Mouse (Mus musculus): ENCODE data around the gene Prkg1.

The Prkg1 gene

DNA sequence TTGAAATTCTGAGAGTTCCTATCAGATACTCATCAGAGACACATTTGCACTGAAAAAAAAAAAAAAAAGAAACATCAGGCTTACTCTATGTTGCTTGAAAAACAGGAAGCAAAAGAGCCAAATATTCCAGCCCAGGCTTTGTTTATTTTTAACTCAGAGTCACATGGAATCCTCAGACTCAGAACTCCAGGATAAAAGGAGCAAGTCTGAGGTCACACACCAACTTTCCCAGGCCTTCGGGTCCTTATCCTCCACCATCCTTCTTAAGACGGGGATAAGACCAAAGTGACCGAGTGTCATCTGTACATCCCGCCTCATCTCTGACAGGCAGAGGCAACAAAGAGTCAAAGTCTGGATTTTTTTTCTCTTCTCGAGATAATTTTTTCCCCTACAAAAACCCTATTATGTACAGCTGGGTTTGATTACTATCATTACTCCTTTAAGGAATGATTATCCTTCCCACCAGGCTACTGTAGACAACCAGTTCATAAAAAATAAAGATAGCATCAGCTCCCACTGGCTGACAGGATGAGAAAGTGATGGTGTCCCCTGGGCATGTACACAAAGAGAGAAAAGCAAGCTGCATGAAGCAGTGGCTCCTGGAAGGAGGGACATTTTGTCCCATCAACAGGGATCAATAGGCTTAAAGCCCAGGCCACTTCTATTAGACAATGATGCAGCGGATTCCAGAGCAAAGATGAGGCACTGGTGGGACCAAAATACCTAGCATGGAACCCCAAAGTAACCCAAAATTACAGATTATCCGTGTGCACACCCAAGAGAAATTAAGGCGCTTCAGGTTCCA is 21.4 kb downstream of the Prkg1 start:
- no peak for DNase-seq (ENCODE audit: low spot score)

DNA sequence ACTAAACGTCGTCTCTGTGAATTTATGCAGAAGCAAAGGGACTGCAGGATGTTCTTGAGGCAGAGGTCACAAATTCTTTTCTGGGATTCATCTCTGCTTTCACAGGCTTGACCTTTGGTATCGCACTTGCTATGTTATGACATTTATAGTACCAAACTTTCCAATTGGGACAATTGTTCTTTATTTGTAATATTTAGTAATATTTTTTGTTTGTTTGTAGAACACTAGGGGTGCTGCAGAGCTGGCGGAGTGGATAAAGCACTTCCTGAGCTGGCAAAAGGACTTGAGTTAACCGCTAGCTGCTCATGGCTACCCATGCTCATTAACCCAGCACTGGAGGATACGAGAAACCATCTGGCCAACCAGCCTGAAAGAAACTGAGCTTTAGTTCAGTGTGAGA is 49.9 kb downstream of the Prkg1 start:
- DNase-seq (ENCODE audit: low spot score) = no peak

- DNase-seq (ENCODE audit: low spot score) = no peak
Observed at GRCm38 (mm10) chr19:31714418-31714817, 50.4 kb downstream of the Prkg1 start.

DNA sequence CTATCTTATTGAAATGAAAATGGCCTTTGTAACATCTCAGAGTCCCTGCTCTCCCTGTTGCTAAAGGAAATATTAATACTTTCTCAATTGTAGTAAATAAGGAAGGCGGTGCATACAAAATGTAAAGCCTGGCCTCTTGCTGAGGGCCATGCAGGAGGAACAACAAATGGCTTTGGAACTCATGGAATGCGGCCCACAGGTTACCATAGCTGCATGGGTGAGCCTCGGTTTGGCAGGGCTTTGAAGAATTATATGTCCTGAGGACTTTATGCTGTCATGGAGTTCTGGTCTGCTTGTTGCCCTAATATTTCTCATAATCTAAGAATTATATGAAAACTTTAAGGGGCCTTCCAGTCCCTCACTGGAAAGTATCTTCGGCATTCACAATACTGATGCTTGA is 51.5 kb downstream of the Prkg1 start:
- no peak for DNase-seq (ENCODE audit: low spot score)

DNA sequence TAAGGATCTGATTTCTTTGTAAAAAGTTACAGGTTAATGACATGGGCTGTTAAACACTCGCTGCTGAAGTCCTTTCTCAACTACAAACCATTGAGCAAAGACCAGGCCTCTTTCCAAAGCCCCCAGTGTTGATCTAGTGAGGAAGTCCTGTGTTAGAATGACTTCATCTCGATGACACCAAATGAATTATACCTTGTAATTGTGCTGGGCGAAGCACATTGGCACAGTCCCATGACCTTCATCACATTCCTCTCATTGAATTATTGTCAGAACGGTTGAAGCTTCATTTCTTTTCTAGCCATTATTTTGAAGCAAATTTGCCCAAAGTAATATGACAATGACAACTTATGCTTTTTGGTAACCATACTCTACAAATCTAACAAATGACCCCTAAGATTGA is 54.5 kb downstream of the Prkg1 start:
- DNase-seq (ENCODE audit: low spot score) = no peak

DNA sequence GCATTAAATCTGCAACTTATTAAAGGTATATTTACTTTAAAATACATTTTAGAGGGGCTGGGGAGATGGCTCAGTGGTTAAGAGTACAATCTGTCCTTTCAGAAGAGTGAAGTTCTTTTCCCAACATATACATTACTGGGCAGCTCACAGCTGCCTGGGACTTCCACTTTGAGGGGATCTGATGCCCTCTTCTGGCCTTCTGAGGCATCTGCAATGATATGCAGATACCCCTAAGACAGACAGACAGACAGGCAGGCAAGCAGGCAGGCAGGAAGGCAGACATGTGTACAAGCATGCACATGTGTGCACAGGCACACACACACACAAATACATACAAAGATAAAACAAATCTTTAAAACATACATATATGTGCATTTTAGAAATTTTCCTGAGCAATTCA is 60.8 kb downstream of the Prkg1 start:
- DNase-seq (ENCODE audit: low spot score) = no peak

DNA sequence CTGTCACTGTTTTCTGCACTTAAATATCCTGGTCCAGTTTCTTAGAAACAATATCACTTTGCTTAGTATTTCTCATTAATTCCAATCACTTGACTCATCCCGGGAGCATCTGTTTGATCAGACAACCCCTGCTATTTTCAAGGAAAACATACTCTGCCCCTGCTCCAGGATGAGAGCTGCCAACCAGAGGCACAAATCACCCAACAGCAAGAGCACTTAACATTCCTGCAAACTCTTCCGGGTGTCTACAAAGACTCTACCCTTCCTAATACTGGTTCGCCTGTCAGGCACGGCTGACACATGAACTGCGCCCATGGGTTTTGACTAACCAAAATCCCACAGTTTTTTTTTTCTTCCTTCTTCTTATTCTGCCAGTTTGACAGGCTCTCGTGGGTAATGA is 65.9 kb downstream of the Prkg1 start:
- no peak for DNase-seq (ENCODE audit: low spot score)

GRCm38 (mm10) chr19:31680821-31681220 is 84.0 kb downstream of the Prkg1 start:
- peak; percentile 15 for DNase-seq (ENCODE audit: low spot score)

GRCm38 (mm10) chr19:31678324-31678723 is 86.5 kb downstream of the Prkg1 start:
- DNase-seq (ENCODE audit: low spot score) = no peak

- DNase-seq (ENCODE audit: low spot score) = no peak
Observed at GRCm38 (mm10) chr19:31671726-31672125, 93.1 kb downstream of the Prkg1 start.

GRCm38 (mm10) chr19:31665007-31665406 is 99.8 kb downstream of the Prkg1 start:
- DNase-seq (ENCODE audit: low spot score) = peak; percentile 21

DNA sequence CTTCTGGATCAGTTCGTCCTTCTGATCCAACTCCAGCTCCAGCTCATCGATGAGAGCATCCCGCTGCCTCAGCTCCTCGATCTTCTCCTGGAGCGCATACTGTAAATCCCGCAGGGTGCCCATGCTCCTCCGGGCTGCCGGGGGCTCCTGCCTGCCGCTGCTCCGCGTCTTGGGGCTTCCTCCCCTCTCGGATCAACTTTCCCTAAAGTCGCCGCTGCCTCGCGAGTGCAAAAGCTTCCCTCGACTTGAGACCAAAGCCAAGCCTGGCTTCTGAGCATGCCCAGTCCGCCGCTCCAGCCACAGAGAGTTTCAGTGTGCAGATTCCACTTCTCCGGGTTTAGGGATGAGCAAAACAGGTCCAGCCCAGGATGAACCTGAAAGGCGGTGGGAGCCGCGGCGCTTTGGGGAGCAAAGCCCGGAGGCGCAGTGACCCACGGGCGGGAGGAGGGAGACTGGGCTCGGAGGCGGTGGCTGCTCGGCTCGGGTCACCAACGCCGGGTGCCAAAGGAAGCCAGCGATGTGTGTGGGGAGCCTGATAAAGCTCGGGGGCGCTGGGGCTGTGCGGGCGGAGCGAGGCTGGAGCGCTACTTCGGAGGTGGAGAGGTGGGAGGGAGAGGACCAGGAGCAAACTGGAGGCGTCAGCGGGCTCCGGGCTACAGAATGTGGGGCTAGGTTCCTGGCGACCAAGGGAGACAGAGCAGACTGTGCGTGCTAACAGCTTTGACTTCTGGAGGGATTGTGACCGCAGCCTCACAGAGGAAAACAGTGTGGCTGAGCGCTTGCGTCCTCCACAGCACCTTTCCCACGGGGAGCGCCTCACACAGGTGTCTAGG is 100.5 kb downstream of the Prkg1 start:
- DNase-seq (ENCODE audit: low spot score) = peak; percentile 55

DNA sequence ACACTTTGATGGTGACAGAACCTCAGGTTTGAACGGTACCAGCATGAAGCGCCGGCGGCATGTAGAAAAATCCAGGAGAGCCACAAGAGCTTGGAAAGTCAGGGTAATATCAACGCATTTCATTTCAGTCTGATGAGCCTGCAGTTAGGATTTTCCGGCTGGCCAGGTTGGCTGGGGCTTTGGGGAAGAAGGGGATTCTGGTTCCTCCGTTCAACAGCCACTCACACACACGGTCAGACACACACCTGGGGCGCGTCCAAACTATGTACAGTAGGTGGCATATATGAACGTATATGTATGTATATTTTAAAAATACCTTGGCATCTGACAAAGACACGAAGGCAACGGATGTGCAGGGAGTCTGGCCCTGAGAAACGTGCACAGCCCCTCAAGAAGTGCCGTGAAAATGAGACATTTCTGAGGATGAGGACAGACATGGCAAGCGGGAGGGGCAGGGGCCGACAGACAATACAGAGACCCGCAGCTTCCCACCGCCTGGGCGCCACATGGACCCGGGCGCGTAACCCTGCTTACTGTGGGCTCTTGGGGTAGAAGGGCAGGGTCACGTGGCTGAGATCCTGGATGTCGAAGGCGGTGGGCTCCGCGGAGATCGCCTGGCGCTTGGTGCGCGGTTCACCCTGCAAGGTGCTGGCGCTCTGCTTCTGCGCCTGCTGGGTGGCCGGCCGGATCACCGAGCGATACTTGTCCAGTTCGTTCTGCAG is 101.2 kb downstream of the Prkg1 start:
- peak; percentile 25 for DNase-seq (ENCODE audit: low spot score)

DNA sequence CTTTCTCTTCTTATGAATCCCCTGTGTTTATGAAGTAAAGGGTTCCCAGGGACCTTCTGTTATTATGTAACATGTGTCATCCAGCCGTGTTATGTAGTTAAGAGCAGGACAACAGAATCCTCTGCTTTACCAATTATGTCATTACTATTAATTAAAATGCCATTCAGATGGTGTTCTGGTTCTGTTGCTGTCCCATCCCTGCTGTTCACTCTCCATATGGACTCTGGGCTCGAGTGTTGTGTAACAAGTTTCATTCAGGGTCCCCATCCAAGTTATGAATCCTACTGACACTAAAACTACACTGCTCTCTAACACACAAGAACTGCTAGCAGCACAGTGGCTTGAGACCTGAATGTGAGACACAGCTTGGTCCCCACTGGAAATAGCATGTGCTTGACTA is 102.0 kb downstream of the Prkg1 start:
- peak; percentile 48 for DNase-seq (ENCODE audit: low spot score)

DNA sequence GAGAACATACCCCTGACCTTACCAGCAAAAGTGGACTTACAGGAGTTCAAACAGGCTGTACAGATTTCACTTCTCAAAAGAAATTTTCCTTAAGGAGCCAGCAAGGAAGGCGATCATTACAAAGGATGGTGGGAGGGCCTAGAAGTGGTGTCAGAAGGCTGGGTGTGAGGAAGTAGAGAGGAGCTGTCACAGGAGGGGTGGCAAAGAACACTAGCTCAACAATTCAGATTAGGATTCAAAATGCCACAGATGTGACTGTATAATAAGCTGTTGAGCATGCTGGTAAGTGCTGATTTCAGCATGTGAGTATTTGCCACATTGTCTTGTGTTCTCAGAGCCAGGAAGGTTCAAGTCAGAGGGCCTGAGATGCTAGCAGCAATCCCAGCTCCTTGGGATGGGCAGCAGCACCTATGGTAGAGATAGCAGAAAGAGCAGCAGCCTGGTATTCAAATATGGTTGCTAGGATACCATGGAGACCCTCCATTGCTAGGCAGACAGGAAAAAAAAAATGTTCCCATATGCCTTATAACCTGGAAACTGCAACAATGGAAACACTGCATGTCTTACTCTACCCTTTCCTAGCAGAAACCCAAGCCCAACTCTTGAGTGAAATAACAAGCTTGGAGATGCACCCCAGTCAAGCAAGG is 106.0 kb downstream of the Prkg1 start:
- DNase-seq (ENCODE audit: low spot score) = no peak

DNA sequence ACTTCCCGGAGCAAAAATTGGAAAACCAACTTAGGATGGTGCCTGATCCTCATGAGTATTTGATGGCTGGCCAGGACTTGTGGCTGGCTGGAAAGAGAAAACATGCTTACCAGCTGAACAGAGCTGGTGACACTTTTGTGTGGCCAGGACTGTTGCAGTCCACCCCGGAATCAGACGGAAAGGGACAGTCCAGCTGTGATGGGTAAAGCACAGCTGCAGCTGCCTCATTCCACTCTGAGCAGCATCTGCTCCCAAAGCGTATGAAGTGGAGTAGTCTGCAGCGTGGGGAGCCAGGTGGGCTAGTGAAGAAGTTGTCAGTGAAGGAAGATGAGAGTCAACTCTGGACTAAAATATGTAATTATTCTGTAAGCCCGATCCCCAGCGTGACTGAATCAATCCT is 108.6 kb downstream of the Prkg1 start:
- no peak for DNase-seq (ENCODE audit: low spot score)

- DNase-seq (ENCODE audit: low spot score) = no peak
Observed at GRCm38 (mm10) chr19:31655826-31656225, 109.0 kb downstream of the Prkg1 start.

DNA sequence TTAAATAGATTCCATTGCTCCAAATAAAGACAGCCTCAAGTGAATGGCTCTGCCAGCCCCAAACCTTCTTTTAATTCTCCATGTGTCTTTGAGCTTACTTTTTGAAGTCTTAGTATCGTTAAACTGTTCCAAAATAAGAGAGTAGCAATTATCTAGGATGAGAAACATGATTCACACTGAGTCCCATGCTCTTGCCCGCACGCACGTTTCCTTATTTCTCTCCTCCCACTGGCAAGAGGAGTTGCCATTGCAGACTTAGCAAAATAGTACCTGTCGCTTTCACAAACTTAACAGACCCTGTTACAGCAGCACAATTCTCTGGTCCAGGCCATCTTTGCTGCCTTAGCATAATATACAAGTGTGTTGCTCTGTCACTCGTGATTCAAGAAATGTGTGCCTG is 110.8 kb downstream of the Prkg1 start:
- DNase-seq (ENCODE audit: low spot score) = no peak

DNA sequence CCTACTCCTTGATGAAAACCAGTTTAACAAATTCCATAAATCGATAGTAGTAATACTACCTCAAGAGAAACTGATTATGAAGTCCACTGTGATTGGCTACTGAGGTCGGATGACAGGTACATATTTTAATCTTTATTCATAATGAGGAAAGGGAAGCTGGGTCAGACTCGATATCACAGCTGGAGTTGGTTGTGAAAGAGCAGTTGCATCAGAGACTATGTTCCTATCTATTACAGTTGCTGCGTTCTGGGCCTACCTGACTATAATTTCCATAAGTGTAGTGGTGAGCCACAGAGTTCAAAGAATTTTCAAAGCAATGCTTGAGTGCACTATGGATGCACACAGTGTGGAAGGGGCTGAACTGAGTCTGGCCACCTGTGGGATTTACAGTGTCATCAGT is 114.4 kb downstream of the Prkg1 start:
- DNase-seq (ENCODE audit: low spot score) = no peak

DNA sequence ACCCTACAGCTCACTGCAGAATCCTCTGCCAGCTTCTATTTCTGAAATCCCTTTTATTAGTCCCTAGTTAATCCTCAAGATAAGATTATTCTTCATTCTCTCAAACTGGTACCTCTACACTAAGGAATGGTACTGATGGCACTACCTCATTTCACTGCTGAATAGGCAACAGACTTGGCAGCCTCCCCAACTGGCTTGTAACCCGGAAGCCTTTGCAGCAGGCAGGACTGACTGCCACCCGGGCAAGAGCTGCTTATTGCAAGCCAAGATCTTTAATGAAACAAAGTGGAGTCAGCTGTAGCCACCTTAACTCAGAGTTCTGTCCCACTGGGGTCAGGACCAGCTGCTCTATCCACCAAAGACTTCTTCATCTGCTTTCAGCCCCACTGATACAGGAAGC is 117.3 kb downstream of the Prkg1 start:
- no peak for DNase-seq (ENCODE audit: low spot score)

GRCm38 (mm10) chr19:31630899-31631869 is 133.6 kb downstream of the Prkg1 start:
- no peak for DNase-seq (ENCODE audit: low spot score)
